In genomic region chr11:83327427-83327826, GRCm38 (mm10) we compare ENCODE assay signal across 8 mouse cellular contexts. TPM values are rescaled to one million over a fixed set of nuclear protein-coding genes. Genes with fewer than 3 reads are reported as not detected.
DNase-seq lines count a peak whose midpoint lies in the region.

No protein-coding gene starts in this region.

- no peak overlapping the region for H3K4me3 ChIP-seq in heart, embryonic 10.5 days

- DNase-seq in heart, adult 18-20 months: peak; percentile 20 to 56
- DNase-seq in heart, embryonic 10.5 days (ENCODE audit: low spot score): no peak
- DNase-seq in 416B (ENCODE audit: low read depth): peak; percentile 83
- DNase-seq in adrenal gland, adult 18-20 months (ENCODE audit: low spot score in 2 of 2): peak; percentile 33 to 52
- peak; percentile 36 for DNase-seq in embryo, embryonic 11.5 days (ENCODE audit: low read depth, low spot score)
- DNase-seq in layer of hippocampus, adult 11-12 months (ENCODE audit: low spot score): peak; percentile 52
- DNase-seq in naive thymus-derived CD4-positive, alpha-beta T cell, adult 2 months (ENCODE audit: low read depth): peak; percentile 70
- DNase-seq in thymus, postnatal 10 days (ENCODE audit: low spot score in 2 of 2): peak; percentile 13 to 51

- peaks cover 70% of the 10 kb centered on the region for H3K36me3 ChIP-seq in heart, embryonic 10.5 days

- 68% methylated on average over 3 of the region's 3 CpGs for WGBS in heart, embryonic 10.5 days

- no peak overlapping the region for H3K27ac ChIP-seq in heart, embryonic 10.5 days

- H3K9me3 ChIP-seq in heart, embryonic 10.5 days: no peaks in the 10 kb centered on the region

- H3K4me1 ChIP-seq in heart, embryonic 10.5 days: no peaks in the 10 kb centered on the region

- H3K27me3 ChIP-seq in heart, embryonic 10.5 days (ENCODE audit: insufficient read depth, poor library complexity, severe bottlenecking): no peaks in the 10 kb centered on the region

RNA-seq across cellular contexts. Expression of gene Pex12, which starts 25.0 kb away (rescaled TPM):
- total RNA-seq in heart, adult 18-20 months (2021): 10 to 100 TPM in 1 of 2 experiments, 1 to 10 TPM in 1; 7.0 to 14.9 TPM
- 9.6 and 11.9 TPM in 2 replicates for polyA plus RNA-seq in heart, embryonic 10.5 days (2016; fragmentation: Nextera tagmentation; extraction: Ambion mirVana)
- total RNA-seq in adrenal gland, adult 18-20 months (2021): 10 to 100 TPM; 14.9 to 16.9 TPM

RNA-seq across cellular contexts. Expression of gene Ap2b1, which starts 28.6 kb away (rescaled TPM):
- total RNA-seq in heart, adult 18-20 months (2021): 10 to 100 TPM; 46.7 to 47.2 TPM
- polyA plus RNA-seq in heart, embryonic 10.5 days (2016; fragmentation: Nextera tagmentation; extraction: Ambion mirVana): 48.2 and 55.0 TPM in 2 replicates
- total RNA-seq in adrenal gland, adult 18-20 months (2021): 100 to 1,000 TPM in 1 of 2 experiments, 10 to 100 TPM in 1; 91.9 to 108 TPM

RNA-seq across cellular contexts. Expression of gene Slfn14, which starts 40.9 kb away (rescaled TPM):
- not detected for total RNA-seq in heart, adult 18-20 months (2021)
- 0.58 and 0.79 TPM in 2 replicates for polyA plus RNA-seq in heart, embryonic 10.5 days (2016; fragmentation: Nextera tagmentation; extraction: Ambion mirVana)
- total RNA-seq in adrenal gland, adult 18-20 months (2021): not detected
